Mouse (Mus musculus): ENCODE data around the gene Adra2b. TPM values are rescaled to one million over a fixed set of nuclear protein-coding genes. Genes with fewer than 3 reads are reported as not detected.
A peak's percentile ranks its signal among the peaks of the same experiment; 100 is the strongest.

Gene Adra2b
- polyA plus RNA-seq, 1 experiment from 2014 or later = 10.5 TPM

DNA sequence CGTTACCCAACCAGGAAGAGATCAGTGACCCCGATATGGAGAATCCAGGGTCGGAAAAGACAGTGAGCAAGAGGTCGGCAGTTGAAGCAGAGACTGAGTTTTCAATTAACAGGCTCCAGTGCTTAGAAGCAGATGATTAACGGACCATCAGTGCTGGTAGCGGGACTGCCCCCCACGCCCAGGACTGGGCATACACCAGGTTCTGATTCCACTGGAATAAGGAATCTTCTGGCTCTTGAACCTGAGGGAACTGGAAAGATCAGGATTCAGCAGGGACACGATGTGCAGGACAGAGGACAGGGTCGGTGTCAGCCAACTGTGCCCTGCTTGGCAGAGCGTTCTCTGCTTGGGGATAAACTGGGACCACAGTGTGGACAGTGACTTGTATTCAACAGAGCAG, 52.8 kb downstream of the Adra2b start:
- Histone ChIP-seq H3K4me3 (replicated peaks; ENCODE audit: low read depth, low read length) (no peak overlapping the region), H3K9me3 (replicated peaks; ENCODE audit: low read length) (no peaks in the 10 kb centered on the region), H3K27ac (peak overlapping the region; percentile 72; the same call in 1 of the 2 replicates), H3K4me2 (ENCODE audit: low read length) (no peak overlapping the region), H3K36me3 (ENCODE audit: insufficient read depth, low read length) (no peaks in the 10 kb centered on the region), H3K4me1 (replicated peaks; ENCODE audit: insufficient read depth, low read length) (no peaks in the 10 kb centered on the region), H3K9ac (ENCODE audit: low read depth, low read length) (no peak overlapping the region), H3K27me3 (ENCODE audit: insufficient read depth, low read length) (no peaks in the 10 kb centered on the region)
- DNase-seq (ENCODE audit: low spot score) = peak; percentile 54
- WGBS = 37% methylated on average over 10 of the region's 10 CpGs
- no peak for TF ChIP-seq CTCF (IDR thresholded peaks at IDR 0.05; ENCODE audit: low read depth)
- ATAC-seq (replicated peaks; ENCODE audit: low FRiP score, low read depth) = peak; percentile 89

DNA sequence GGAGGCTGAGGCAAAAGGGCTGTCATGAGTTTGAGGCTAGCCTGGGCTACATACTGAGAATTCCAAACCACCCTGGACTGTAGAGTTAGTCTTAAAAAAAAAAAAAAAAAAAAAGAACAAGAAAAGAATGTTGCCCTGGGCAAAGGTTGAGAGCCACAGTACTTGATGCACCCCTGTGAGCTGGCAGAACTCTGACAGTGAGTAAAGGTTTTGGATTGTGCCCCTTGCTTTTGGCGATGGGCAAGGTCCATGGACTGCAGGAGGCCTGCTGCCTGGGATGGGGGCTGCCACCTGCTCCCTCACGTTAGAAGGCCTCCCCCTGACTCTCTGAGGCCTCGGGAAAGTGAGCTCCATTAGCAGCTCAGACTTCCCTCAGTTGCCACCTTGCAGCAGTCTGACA, 53.7 kb downstream of the Adra2b start:
- Histone ChIP-seq H3K27ac (peak overlapping the region; percentile 72), H3K4me1 (replicated peaks; ENCODE audit: insufficient read depth, low read length) (no peaks in the 10 kb centered on the region), H3K9ac (ENCODE audit: low read depth, low read length) (no peak overlapping the region), H3K4me2 (ENCODE audit: low read length) (no peak overlapping the region), H3K36me3 (ENCODE audit: insufficient read depth, low read length) (no peaks in the 10 kb centered on the region), H3K4me3 (replicated peaks; ENCODE audit: low read depth, low read length) (no peak overlapping the region), H3K9me3 (replicated peaks; ENCODE audit: low read length) (no peaks in the 10 kb centered on the region), H3K27me3 (ENCODE audit: insufficient read depth, low read length) (no peaks in the 10 kb centered on the region)
- no peak for TF ChIP-seq CTCF (IDR thresholded peaks at IDR 0.05; ENCODE audit: low read depth)
- ATAC-seq (replicated peaks; ENCODE audit: low FRiP score, low read depth) (peak; percentile 37; the same call in 1 of the 2 replicates), DNase-seq (ENCODE audit: low spot score) (no peak)
- 52% methylated on average over 3 of the region's 3 CpGs for WGBS

Other genes starting within 250 kb of the Adra2b start
- gene Ncaph, start 229.3 kb upstream of the Adra2b start, polyA plus RNA-seq (2015; fragmentation: Nextera tagmentation; extraction: Ambion mirVana) = 36.7 and 41.9 TPM in 2 replicates
- 26.3 and 29.0 TPM in 2 replicates for gene Itpripl1, start 219.8 kb upstream of the Adra2b start, polyA plus RNA-seq (2015; fragmentation: Nextera tagmentation; extraction: Ambion mirVana)
- 2.9 and 3.6 TPM in 2 replicates for gene 1810024B03Rik, start 154.9 kb upstream of the Adra2b start, polyA plus RNA-seq (2015; fragmentation: Nextera tagmentation; extraction: Ambion mirVana)
- gene Snrnp200, start 154.8 kb upstream of the Adra2b start, polyA plus RNA-seq (2015; fragmentation: Nextera tagmentation; extraction: Ambion mirVana) = 37.0 TPM in 2 replicates
- 67.8 and 70.4 TPM in 2 replicates for gene Ciao1, start 115.4 kb upstream of the Adra2b start, polyA plus RNA-seq (2015; fragmentation: Nextera tagmentation; extraction: Ambion mirVana)
- 35.4 and 35.7 TPM in 2 replicates for gene Tmem127, start 115.3 kb upstream of the Adra2b start, polyA plus RNA-seq (2015; fragmentation: Nextera tagmentation; extraction: Ambion mirVana)
- gene Stard7, start 93.0 kb upstream of the Adra2b start, polyA plus RNA-seq (2015; fragmentation: Nextera tagmentation; extraction: Ambion mirVana) = 83.4 and 86.5 TPM in 2 replicates
- 8.2 and 10.3 TPM in 2 replicates for gene Dusp2, start 27.0 kb upstream of the Adra2b start, polyA plus RNA-seq (2015; fragmentation: Nextera tagmentation; extraction: Ambion mirVana)
- not detected in 2 replicates for gene Astl, start 24.6 kb upstream of the Adra2b start, polyA plus RNA-seq (2015; fragmentation: Nextera tagmentation; extraction: Ambion mirVana)
- 0.10 and 0.12 TPM in 2 replicates for gene Gpat2, start 62.0 kb downstream of the Adra2b start, polyA plus RNA-seq (2015; fragmentation: Nextera tagmentation; extraction: Ambion mirVana)
- 61.3 and 62.2 TPM in 2 replicates for gene Fahd2a, start 81.4 kb downstream of the Adra2b start, polyA plus RNA-seq (2015; fragmentation: Nextera tagmentation; extraction: Ambion mirVana)
- gene Kcnip3, start 158.9 kb downstream of the Adra2b start, polyA plus RNA-seq (2015; fragmentation: Nextera tagmentation; extraction: Ambion mirVana) = 1.6 and 2.5 TPM in 2 replicates
- gene Prom2, start 178.3 kb downstream of the Adra2b start, polyA plus RNA-seq (2015; fragmentation: Nextera tagmentation; extraction: Ambion mirVana) = 2.2 and 2.4 TPM in 2 replicates
- gene Zfp661, start 223.9 kb downstream of the Adra2b start, polyA plus RNA-seq (2015; fragmentation: Nextera tagmentation; extraction: Ambion mirVana) = 3.1 and 3.2 TPM in 2 replicates
- 151 and 167 TPM in 2 replicates for gene Mrps5, start 224.0 kb downstream of the Adra2b start, polyA plus RNA-seq (2015; fragmentation: Nextera tagmentation; extraction: Ambion mirVana)

Measured in kidney, postnatal 0 days (tissue).